Mouse (Mus musculus): ENCODE results near the gene Ranbp3l.

GRCm38 (mm10) chr15:8968229-8968595 is 463 bp downstream of the Ranbp3l start:
- TF ChIP-seq CTCF (IDR thresholded peaks at IDR 0.05; ENCODE audit: low read depth), result no peak
- TF ChIP-seq EP300 (IDR thresholded peaks at IDR 0.05; ENCODE audit: low read depth), result no peak

Measured in liver, postnatal 0 days (tissue).